Mouse (Mus musculus): ENCODE results near the gene Fcgbp. TPM values are rescaled to one million over a fixed set of nuclear protein-coding genes. Genes with fewer than 3 reads are reported as not detected.
"Not testable (repeated sequence)": the region's sequence is repeated elsewhere in the genome, so short reads cannot be mapped to it uniquely, and the experiment has no call there.

Fcgbp gene
- polyA plus RNA-seq, 1 experiment from 2014 or later = not detected

DNA sequence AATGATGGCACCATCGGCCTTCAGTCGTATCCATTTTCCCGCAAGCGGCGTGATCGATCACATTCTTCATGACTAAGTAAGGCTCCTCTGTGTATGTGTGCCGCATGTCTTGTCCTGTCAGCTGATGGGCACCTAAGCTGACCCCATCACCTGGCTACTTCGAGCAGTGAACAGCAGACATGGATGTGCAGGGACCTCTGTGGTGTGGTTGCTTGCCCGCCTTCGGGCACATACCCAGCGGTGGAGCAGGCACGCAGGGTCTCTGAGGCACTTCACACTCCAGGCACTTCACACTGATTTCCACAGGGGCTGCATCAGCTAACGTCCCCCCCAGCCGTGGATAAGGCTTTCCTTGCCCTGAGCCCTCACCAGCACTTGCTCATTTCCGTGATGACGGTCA, 28.1 kb downstream of the Fcgbp start:
- Histone ChIP-seq H3K27me3 (no peaks in the 10 kb centered on the region), H3K4me1 (replicated peaks) (no peaks in the 10 kb centered on the region), H3K9me3 (peaks cover 12% of the 10 kb centered on the region), H3K4me2 (replicated peaks) (no peak overlapping the region), H3K36me3 (no peaks in the 10 kb centered on the region), H3K4me3 (replicated peaks) (no peak overlapping the region), H3K27ac (no peak overlapping the region), H3K9ac (replicated peaks) (no peak overlapping the region)
- ATAC-seq = no peak
- 93% methylated on average over 16 of the region's 16 CpGs for WGBS

DNA sequence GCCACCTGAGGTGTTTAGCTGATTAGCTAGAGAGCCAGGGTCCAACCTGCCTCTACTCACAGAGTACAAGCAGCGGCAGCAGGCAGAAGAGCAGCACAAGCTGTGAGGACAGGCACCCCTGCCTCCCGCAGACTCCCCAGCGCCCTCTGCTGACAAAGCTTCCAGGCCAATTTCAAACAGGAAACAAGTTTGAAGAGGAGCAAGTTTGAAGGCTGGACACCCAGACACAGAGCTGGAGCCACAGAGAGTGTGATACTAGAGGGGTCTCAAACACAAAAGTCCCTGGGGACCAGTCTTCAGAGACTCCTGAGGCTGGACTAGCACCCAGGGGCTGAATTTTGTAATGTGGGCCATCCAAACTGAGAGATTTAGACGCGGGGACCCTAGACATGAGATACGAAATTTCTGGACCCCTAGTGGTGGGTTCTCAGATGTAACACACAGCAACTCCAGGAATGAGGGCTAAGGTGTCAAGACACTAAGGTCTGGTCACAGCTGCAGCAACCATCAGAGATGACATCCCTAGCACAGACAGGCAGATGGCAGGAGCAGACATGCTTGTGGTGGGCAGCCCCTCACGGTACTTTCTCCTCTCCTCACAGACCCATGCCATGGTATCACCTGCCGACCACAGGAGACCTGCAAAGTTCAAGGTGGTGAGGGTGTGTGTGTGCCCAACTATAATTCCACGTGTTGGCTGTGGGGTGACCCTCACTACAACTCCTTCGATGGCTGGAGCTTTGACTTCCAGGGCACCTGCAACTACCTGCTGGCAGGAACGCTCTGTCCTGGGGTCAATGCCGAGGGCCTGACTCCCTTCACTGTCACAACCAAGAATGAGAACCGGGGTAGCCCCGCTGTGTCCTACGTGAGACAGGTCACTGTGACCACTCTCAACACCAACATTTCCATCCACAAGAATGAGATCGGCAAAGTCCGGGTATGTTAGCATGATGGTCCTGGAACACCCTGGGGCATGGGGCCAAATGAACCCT, 29.9 kb downstream of the Fcgbp start:
- H3K4me3 ChIP-seq (replicated peaks) = no peak overlapping the region
- H3K36me3 ChIP-seq = no peaks in the 10 kb centered on the region
- H3K27ac ChIP-seq = no peak overlapping the region
- H3K4me1 ChIP-seq (replicated peaks) = peaks cover 4% of the 10 kb centered on the region; the same call in 1 of the 2 replicates
- H3K9me3 ChIP-seq = peaks cover 12% of the 10 kb centered on the region
- H3K4me2 ChIP-seq (replicated peaks) = no peak overlapping the region
- WGBS = 65% methylated on average over 17 of the region's 17 CpGs
- peaks cover 3% of the 10 kb centered on the region; the same call in 1 of the 2 replicates for H3K27me3 ChIP-seq
- no peak for ATAC-seq
- H3K9ac ChIP-seq (replicated peaks) = no peak overlapping the region

DNA sequence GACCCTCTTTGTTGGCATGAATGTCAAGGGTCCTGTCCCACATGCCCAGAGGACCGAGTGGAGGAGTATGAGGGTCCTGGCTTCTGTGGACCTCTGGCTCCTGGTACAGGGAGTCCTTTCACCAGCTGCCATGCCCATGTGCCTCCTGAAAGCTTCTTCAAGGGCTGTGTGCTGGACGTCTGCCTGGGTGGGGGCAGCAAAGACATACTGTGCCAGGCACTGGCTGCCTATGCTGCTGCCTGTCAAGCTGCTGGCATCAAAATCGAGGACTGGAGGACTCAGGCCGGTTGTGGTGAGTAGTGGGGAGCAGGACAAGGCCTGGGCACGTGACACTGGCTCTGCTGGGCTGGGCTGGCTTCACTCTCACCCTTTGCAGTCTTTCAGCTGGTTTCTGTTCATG, 31.9 kb downstream of the Fcgbp start:
- not testable (repeated sequence) for H3K9ac ChIP-seq (replicated peaks); H3K4me2 ChIP-seq (replicated peaks); H3K36me3 ChIP-seq; ATAC-seq; H3K4me1 ChIP-seq (replicated peaks); H3K4me3 ChIP-seq (replicated peaks); H3K27me3 ChIP-seq; H3K27ac ChIP-seq
- 47% methylated on average over 5 of the region's 5 CpGs for WGBS
- peaks cover 12% of the 10 kb centered on the region for H3K9me3 ChIP-seq

DNA sequence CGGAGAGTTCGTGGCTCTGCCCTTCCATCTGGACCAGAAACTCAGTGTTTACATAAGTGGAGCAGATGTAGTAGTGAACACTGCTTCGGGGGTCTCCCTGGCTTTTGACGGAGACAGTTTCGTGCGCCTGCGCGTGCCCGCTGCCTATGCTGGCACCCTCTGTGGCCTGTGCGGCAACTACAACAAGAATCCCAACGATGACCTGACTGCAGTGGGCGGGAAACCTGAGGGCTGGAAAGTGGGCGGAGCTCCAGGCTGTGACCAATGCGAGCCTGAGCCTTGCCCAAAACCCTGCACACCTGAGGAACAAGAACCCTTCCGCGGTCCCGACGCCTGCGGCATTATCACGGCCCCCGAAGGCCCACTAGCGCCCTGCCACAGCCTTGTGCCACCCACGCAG, 33.6 kb downstream of the Fcgbp start:
- Histone ChIP-seq H3K9me3 (0 out of 2 replicates have a peak, but pooled peaks cover under 1% of the 10 kb centered on the region), H3K27me3 (peaks cover 3% of the 10 kb centered on the region; the same call in 1 of the 2 replicates), H3K4me1 (replicated peaks) (peaks cover 4% of the 10 kb centered on the region; the same call in 1 of the 2 replicates), H3K36me3 (no peaks in the 10 kb centered on the region), H3K4me2 (replicated peaks) (peak overlapping the region; percentile 47), H3K9ac (replicated peaks) (0 out of 2 replicates have a peak overlapping the region, but pooled peaks have one; percentile 24), H3K27ac (no peak overlapping the region), H3K4me3 (replicated peaks) (peak overlapping the region; percentile 18; the same call in 1 of the 2 replicates)
- 6% methylated on average over 23 of the region's 23 CpGs for WGBS
- peak; percentile 67; the same call in 1 of the 2 replicates for ATAC-seq

DNA sequence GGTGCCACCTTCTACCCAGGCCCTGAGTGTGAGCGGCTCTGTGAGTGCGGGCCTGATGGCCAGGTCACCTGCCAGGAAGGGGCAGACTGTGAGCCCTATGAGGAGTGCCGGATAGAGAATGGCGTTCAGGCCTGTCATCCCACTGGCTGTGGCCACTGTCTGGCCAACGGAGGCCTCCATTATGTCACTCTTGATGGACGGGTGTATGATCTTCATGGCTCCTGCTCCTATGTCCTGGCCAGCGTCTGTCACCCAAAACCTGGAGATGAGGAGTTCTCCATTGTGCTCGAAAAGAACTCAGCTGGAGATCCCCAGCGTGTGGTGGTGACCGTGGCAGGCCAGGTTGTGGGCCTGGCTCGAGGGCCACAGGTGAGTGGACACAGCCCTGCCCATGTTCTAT, 35.2 kb downstream of the Fcgbp start:
- H3K4me2 ChIP-seq (replicated peaks) = no peak overlapping the region
- WGBS = 93% methylated on average over 11 of the region's 11 CpGs
- peaks cover 4% of the 10 kb centered on the region; the same call in 1 of the 2 replicates for H3K4me1 ChIP-seq (replicated peaks)
- H3K9me3 ChIP-seq = no peaks in the 10 kb centered on the region
- H3K9ac ChIP-seq (replicated peaks) = no peak overlapping the region
- peaks cover 3% of the 10 kb centered on the region; the same call in 1 of the 2 replicates for H3K27me3 ChIP-seq
- no peaks in the 10 kb centered on the region for H3K36me3 ChIP-seq
- ATAC-seq = no peak
- no peak overlapping the region for H3K27ac ChIP-seq
- H3K4me3 ChIP-seq (replicated peaks) = no peak overlapping the region

DNA sequence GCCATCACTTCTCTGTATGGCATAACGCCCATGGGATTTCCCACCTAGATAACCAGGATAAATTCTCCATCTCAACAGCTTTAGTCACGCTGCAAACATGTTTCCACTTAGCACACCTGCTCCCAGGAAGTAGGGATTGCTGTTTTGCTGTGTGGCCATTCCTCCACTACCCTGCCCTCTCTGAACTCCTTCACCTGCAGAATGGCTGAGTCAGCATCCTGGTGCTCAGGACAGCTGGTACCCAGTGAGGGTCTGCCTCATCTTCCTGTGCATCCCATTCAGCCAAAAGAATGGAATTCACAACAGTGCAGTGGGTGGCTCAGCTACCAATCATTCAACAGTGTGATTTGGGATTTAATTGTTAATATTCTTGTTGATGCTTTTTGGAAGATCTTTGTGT, 43.6 kb downstream of the Fcgbp start:
- Histone ChIP-seq H3K9ac (replicated peaks) (no peak overlapping the region), H3K4me2 (replicated peaks) (no peak overlapping the region), H3K4me1 (replicated peaks) (no peaks in the 10 kb centered on the region), H3K36me3 (no peaks in the 10 kb centered on the region), H3K4me3 (replicated peaks) (no peak overlapping the region), H3K27me3 (no peaks in the 10 kb centered on the region), H3K27ac (no peak overlapping the region), H3K9me3 (no peaks in the 10 kb centered on the region)
- no peak for ATAC-seq
- WGBS = 73% methylated on average over 2 of the region's 2 CpGs

DNA sequence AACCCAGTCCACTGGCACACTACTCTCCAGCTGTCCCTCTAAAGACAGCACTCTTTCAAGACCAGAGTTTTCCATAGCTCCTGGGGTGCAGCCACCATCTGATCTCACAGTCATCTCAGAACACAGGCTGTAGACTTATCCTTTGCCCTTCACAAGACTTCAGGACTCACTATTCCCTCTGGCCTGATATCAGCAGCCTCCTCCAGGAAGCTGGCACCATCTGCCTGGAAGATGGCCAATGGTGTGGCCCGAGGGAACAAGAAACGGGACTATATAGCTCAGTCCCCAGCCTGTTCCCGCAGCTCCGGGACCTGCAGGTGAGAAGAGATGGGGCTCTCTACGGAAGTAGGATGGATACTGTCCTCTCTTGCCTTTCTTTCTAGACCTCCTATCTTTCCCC, 58.1 kb downstream of the Fcgbp start, which contains the start of gene 9530053A07Rik:
Gene 9530053A07Rik, plus strand, starts transcription at position 301 of the 400 bp plus-strand sequence.
- Histone ChIP-seq H3K9me3 (no peaks in the 10 kb centered on the region), H3K27ac (no peak within 1 kb of the TSS), H3K4me2 (replicated peaks) (no peak within 1 kb of the TSS), H3K36me3 (no peaks in the 10 kb centered on the region), H3K4me1 (replicated peaks) (no peaks in the 10 kb centered on the region), H3K9ac (replicated peaks) (no peak within 1 kb of the TSS), H3K27me3 (no peaks in the 10 kb centered on the region), H3K4me3 (replicated peaks) (no peak within 1 kb of the TSS)
- WGBS = 88% methylated on average over 5 of the region's 5 CpGs
- ATAC-seq = no peak

DNA sequence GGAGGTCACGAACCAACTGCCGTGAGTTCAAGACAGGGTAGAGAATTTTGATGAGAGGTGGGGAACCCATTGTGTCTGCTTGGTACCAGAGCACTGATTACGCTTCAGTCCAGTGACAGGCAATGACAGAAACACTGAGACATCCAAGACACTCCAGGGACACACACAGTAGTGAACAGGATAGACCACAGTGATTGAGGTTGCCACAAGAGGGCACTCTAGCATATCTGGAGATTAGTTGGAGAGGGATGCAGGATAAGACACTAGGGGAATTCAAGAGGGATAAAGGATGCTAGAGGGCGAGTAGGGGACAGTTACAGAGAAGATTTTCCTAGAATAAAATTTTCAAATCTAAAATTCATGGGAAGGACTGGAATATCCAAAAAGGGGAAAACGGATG, 66.6 kb downstream of the Fcgbp start:
- H3K4me3 ChIP-seq (replicated peaks) = no peak overlapping the region
- no peak for ATAC-seq
- WGBS = 59% methylated on average over 5 of the region's 5 CpGs

DNA sequence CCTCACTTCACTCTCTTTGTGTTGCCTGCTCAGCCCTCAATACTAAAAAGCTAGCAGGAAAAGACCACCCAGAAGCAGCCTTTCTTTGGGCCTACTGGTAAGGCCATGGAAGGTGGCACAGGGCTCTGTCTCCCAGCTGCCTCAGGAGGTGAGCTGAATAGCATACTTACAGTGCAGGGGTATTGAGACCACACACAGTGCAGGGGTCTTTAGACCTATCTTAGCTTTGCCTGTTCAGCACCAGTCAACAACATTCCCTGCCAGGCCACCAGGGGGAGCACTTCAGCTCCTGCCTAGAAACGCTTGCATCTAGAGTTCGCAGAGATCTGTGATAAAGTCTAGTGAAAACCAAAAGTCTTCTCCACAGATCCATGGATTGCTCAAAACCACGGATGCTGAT, 77.2 kb downstream of the Fcgbp start:
- Histone ChIP-seq H3K4me2 (replicated peaks) (no peak overlapping the region), H3K9ac (replicated peaks) (no peak overlapping the region), H3K36me3 (no peaks in the 10 kb centered on the region), H3K4me1 (replicated peaks) (0 out of 2 replicates have a peak, but pooled peaks cover 4% of the 10 kb centered on the region), H3K4me3 (replicated peaks) (no peak overlapping the region), H3K9me3 (peaks cover 5% of the 10 kb centered on the region; the same call in 1 of the 2 replicates), H3K27me3 (peaks cover 3% of the 10 kb centered on the region; the same call in 1 of the 2 replicates), H3K27ac (no peak overlapping the region)
- ATAC-seq = peak; percentile 87
- 26% methylated on average over 3 of the region's 3 CpGs for WGBS

More for the DNA sequence above, 66.6 kb downstream of the Fcgbp start:
- no peak overlapping the region for H3K27ac ChIP-seq
- no peak overlapping the region for H3K9ac ChIP-seq (replicated peaks)
- H3K9me3 ChIP-seq = no peaks in the 10 kb centered on the region
- no peak overlapping the region for H3K4me2 ChIP-seq (replicated peaks)
- H3K27me3 ChIP-seq = no peaks in the 10 kb centered on the region
- H3K36me3 ChIP-seq = no peaks in the 10 kb centered on the region
- H3K4me1 ChIP-seq (replicated peaks) = no peaks in the 10 kb centered on the region

DNA sequence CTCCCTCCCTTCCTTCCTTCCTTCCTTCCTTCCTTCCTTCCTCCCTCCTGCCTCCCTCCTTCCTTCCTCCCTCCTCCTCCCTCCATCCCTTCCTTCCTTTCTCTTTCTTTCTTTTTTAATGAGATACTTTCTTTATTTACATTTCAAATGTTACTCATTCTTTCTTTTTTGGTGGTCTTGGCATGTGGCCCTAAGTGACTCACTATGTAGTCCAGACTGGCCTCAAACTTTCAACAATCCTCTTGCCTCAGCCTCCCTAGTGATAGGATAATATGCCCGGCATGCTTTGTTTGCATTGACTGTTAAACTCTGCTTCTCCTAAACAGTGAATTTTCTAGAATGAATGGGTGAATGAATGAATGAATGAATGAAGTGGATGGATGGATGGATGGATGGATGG, 78.8 kb downstream of the Fcgbp start:
- Histone ChIP-seq H3K4me2 (replicated peaks) (no peak overlapping the region), H3K9me3 (no peaks in the 10 kb centered on the region), H3K4me1 (replicated peaks) (0 out of 2 replicates have a peak, but pooled peaks cover 4% of the 10 kb centered on the region), H3K27ac (no peak overlapping the region), H3K27me3 (peaks cover 3% of the 10 kb centered on the region; the same call in 1 of the 2 replicates), H3K4me3 (replicated peaks) (no peak overlapping the region), H3K36me3 (no peaks in the 10 kb centered on the region), H3K9ac (replicated peaks) (no peak overlapping the region)
- no peak for ATAC-seq
- 92% methylated on average over 1 of the region's 1 CpGs for WGBS

DNA sequence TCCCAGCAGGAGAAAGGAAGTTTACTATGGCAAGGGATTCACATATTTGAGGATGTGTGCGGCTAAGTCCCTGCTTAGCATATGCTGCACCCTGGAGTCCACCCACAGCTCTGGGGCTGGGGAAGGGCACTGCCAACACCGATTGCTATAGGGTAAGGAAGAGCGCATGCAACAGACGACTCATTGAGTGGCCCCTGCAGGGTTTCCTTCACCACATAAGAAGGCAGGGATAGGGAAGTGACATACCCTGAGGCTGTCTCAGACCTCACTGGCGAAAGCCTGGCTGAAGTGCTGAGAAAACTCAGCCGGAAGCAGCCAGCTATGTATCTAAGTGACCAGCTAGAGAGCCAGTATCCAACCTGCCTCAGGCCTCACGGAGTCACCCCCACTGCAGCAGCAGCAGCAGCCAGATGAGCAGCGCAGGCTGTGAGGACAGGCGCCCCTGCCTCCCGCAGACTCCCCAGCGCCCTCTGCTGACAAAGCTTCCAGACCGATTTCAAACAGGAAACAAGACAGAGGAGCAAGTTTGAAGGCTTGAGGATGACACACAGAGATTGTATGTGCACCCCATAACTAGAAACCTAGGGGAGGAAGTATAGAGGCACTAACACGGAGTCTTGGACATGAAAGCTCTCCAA, 80.7 kb downstream of the Fcgbp start:
- H3K9ac ChIP-seq (replicated peaks) = peak overlapping the region; percentile 32
- H3K27ac ChIP-seq = no peak overlapping the region

DNA sequence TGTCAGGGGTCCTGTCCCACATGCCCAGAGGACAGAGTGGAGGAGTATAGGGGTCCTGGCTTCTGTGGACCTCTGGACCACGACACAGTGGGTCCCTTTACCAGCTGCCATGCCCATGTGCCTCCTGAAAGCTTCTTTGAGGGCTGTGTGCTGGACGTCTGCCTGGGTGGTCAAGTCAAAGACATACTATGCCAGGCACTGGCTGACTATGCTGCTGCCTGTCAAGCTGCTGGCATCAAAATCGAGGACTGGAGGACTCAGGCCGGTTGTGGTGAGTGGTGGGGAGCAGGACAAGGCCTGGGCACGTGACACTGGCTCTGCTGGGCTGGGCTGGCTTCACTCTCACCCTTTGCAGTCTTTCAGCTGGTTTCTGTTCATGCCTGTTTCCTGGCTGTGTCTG, 82.6 kb downstream of the Fcgbp start:
- ATAC-seq; H3K9ac ChIP-seq (replicated peaks); H3K36me3 ChIP-seq; H3K4me1 ChIP-seq (replicated peaks); H3K9me3 ChIP-seq; H3K27ac ChIP-seq; H3K4me3 ChIP-seq (replicated peaks); H3K27me3 ChIP-seq; H3K4me2 ChIP-seq (replicated peaks): not testable (repeated sequence)
- 50% methylated on average over 5 of the region's 5 CpGs for WGBS

More for the DNA sequence above, 80.7 kb downstream of the Fcgbp start:
- H3K27me3 ChIP-seq = peaks cover 3% of the 10 kb centered on the region
- H3K4me2 ChIP-seq (replicated peaks) = no peak overlapping the region
- 20% methylated on average over 13 of the region's 13 CpGs for WGBS
- H3K4me1 ChIP-seq (replicated peaks) = 0 out of 2 replicates have a peak, but pooled peaks cover 4% of the 10 kb centered on the region
- H3K9me3 ChIP-seq = no peaks in the 10 kb centered on the region
- H3K36me3 ChIP-seq = no peaks in the 10 kb centered on the region
- no peak overlapping the region for H3K4me3 ChIP-seq (replicated peaks)
- peak; percentile 34; the same call in 1 of the 2 replicates for ATAC-seq
